Mouse (Mus musculus): ENCODE measurements around the gene Ift22. TPM values are rescaled to one million over a fixed set of nuclear protein-coding genes. Genes with fewer than 3 reads are reported as not detected.
"Not testable (repeated sequence)": the region's sequence is repeated elsewhere in the genome, so short reads cannot be mapped to it uniquely, and the experiment has no call there.

Gene Ift22
- polyA plus RNA-seq, 1 experiment, result 19.6 TPM

DNA sequence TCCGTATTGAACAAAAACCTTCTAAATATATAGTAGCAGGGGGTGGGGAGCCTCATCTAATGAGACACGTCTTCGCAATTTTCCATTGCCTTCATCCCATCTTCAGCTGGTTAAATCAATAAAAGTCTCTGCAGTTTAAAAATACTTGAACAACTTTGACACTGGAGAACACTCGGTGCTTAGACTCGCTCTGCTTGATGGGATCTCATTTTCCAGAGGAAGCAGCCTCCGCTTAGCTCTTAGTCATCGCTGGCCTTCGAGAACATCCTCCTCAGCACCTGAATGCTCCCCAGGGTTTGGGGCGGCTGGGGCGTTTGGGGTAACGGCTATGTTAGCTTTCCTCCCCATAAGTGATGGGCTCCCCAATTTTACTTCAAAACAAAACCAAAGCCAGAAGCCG, 37.1 kb downstream of the Ift22 start:
- H3K36me3 ChIP-seq (ENCODE audit: control insufficient read depth, insufficient read depth), result no peaks in the 10 kb centered on the region
- H3K79me2 ChIP-seq (ENCODE audit: control insufficient read depth, insufficient read depth), result no peaks in the 10 kb centered on the region
- no peak overlapping the region for H3ac ChIP-seq (ENCODE audit: control insufficient read depth, insufficient read length)
- no peak for TF ChIP-seq MYOD1 (IDR thresholded peaks at IDR 0.05; ENCODE audit: control insufficient read depth in 1 of 3, insufficient read length in 2 of 3, low read depth in 2 of 3)
- TF ChIP-seq TCF3 (IDR thresholded peaks at IDR 0.05; ENCODE audit: insufficient read length, low read depth), result no peak
- no peak for TF ChIP-seq MYOG (IDR thresholded peaks at IDR 0.05; ENCODE audit: control insufficient read depth in 1 of 3, insufficient read depth in 1 of 3, insufficient read length in 2 of 3, low read depth in 2 of 3)
- no peak for TF ChIP-seq POLR2AphosphoS2 (IDR thresholded peaks at IDR 0.05; ENCODE audit: insufficient read length, low read depth)
- no peak for TF ChIP-seq TCF12 (IDR thresholded peaks at IDR 0.05; ENCODE audit: insufficient read depth, poor library complexity, severe bottlenecking)
- TF ChIP-seq MAX (IDR thresholded peaks at IDR 0.05; ENCODE audit: low read depth), result no peak
- TF ChIP-seq REST (IDR thresholded peaks at IDR 0.05; ENCODE audit: insufficient read depth, insufficient read length), result no peak
- TF ChIP-seq SRF (IDR thresholded peaks at IDR 0.05; ENCODE audit: control insufficient read depth, insufficient read length, low read depth), result no peak
- no peak for TF ChIP-seq POLR2A (IDR thresholded peaks at IDR 0.05; ENCODE audit: insufficient read length, low read depth)
- no peak for TF ChIP-seq CEBPB (IDR thresholded peaks at IDR 0.05; ENCODE audit: insufficient read depth, poor library complexity, severe bottlenecking)
- TF ChIP-seq USF1 (IDR thresholded peaks at IDR 0.05; ENCODE audit: low read depth), result no peak
- no peak for TF ChIP-seq E2F4 (IDR thresholded peaks at IDR 0.05; ENCODE audit: insufficient read depth)
- no peak overlapping the region for H3K4me3 ChIP-seq
- H3K4me2 ChIP-seq (ENCODE audit: low read depth), result no peak overlapping the region
- no peaks in the 10 kb centered on the region for H3K27me3 ChIP-seq (ENCODE audit: control insufficient read depth, insufficient read depth, insufficient read length)

DNA sequence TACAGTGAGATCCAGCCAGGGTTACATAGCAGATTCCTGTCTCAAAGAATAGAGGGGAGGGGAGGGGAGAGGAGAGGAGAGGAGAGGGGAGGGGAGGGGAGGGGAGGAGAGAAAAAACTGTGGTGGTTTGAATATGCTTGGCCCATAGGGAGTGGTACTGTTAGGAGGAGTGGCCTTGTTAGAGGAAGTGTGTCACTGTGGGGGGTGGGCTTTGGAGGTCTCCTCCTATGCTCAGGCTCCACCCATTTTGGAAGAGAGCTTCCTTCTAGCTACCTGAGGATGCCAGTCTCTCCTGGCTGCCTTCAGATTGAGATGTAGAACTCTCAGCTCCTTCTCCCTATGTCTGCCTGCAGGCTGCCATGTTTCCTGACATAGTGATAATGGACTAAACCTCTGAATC, 39.9 kb downstream of the Ift22 start:
- no peaks in the 10 kb centered on the region for H3K36me3 ChIP-seq (ENCODE audit: control insufficient read depth, insufficient read depth)
- no peak for TF ChIP-seq USF1 (IDR thresholded peaks at IDR 0.05; ENCODE audit: low read depth)
- no peak for TF ChIP-seq TCF12 (IDR thresholded peaks at IDR 0.05; ENCODE audit: insufficient read depth, poor library complexity, severe bottlenecking)
- TF ChIP-seq SRF (IDR thresholded peaks at IDR 0.05; ENCODE audit: control insufficient read depth, insufficient read length, low read depth), result no peak
- TF ChIP-seq TCF3 (IDR thresholded peaks at IDR 0.05; ENCODE audit: insufficient read length, low read depth), result no peak
- no peak for TF ChIP-seq POLR2A (IDR thresholded peaks at IDR 0.05; ENCODE audit: insufficient read length, low read depth)
- TF ChIP-seq POLR2AphosphoS2 (IDR thresholded peaks at IDR 0.05; ENCODE audit: insufficient read length, low read depth), result no peak
- no peak for TF ChIP-seq MAX (IDR thresholded peaks at IDR 0.05; ENCODE audit: low read depth)
- TF ChIP-seq REST (IDR thresholded peaks at IDR 0.05; ENCODE audit: insufficient read depth, insufficient read length), result no peak
- no peak for TF ChIP-seq MYOG (IDR thresholded peaks at IDR 0.05; ENCODE audit: control insufficient read depth in 1 of 3, insufficient read depth in 1 of 3, insufficient read length in 2 of 3, low read depth in 2 of 3)
- TF ChIP-seq CEBPB (IDR thresholded peaks at IDR 0.05; ENCODE audit: insufficient read depth, poor library complexity, severe bottlenecking), result no peak
- no peak for TF ChIP-seq E2F4 (IDR thresholded peaks at IDR 0.05; ENCODE audit: insufficient read depth)
- no peak for TF ChIP-seq MYOD1 (IDR thresholded peaks at IDR 0.05; ENCODE audit: control insufficient read depth in 1 of 3, insufficient read length in 2 of 3, low read depth in 2 of 3)
- no peaks in the 10 kb centered on the region for H3K79me2 ChIP-seq (ENCODE audit: control insufficient read depth, insufficient read depth)
- H3ac ChIP-seq (ENCODE audit: control insufficient read depth, insufficient read length), result no peak overlapping the region
- no peak overlapping the region for H3K4me3 ChIP-seq
- H3K27me3 ChIP-seq (ENCODE audit: control insufficient read depth, insufficient read depth, insufficient read length), result no peaks in the 10 kb centered on the region
- no peak overlapping the region for H3K4me2 ChIP-seq (ENCODE audit: low read depth)

DNA sequence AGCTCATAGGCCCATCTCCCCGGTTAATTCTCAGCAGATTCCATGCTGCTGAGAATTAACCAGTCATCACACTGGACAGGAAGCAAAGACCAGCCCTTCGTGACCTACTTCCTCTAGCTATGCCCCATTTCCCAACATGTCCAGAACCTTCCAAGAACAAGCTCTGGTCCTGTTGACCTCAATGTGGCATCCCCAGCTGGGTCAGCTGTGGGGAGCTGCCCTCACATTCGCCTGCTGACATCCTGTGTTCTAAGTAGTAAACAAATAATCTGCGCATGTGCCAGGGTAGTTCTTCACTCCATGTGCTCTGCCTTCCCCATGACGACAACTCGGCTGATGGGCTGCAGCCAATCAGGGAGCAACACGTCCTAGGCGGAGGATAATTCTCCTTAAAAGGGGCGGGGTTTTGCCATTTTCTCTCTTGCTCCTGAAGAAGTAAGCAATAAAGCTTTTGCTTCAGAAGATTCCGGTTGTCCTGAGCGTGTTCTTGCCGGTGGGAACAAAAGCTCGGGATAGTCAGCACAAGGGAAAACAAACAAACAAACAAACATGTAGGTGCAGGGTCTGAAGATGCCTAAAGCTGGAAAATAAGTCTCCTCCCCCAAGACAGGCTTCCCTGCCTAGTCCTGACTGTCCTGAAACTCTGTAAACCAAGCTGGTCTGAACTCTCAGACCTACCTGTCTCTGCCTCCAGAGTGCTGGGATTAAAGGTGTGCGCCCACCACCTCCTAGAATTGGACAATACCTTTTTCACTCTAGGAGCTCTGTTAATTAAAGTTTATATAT, 41.8 kb downstream of the Ift22 start:
- H3K79me2 ChIP-seq (ENCODE audit: control insufficient read depth, insufficient read depth), result peaks cover 16% of the 10 kb centered on the region
- H3ac ChIP-seq (ENCODE audit: control insufficient read depth, insufficient read length); H3K4me3 ChIP-seq; H3K27me3 ChIP-seq (ENCODE audit: control insufficient read depth, insufficient read depth, insufficient read length); H3K36me3 ChIP-seq (ENCODE audit: control insufficient read depth, insufficient read depth); H3K4me2 ChIP-seq (ENCODE audit: low read depth): not testable (repeated sequence)

DNA sequence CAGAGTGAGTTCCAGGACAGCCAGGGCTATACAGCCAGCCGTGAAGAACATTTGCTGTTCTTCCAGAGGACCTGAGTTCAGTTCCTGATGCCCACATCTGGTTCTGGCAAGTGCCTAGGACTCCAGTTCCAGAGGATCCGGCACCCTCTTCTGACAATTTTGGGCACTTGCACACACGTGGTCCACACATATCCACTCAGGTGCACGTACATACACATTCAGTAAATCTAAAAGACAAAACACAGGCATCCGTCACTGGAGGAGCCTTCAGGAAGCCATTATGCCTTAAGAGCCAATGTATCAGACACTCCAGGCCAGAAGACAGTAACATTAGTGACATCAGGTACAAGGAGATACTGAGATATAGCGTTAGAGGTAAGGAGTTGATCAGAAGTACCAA, 42.6 kb downstream of the Ift22 start:
- no peaks in the 10 kb centered on the region for H3K27me3 ChIP-seq (ENCODE audit: control insufficient read depth, insufficient read depth, insufficient read length)
- H3K79me2 ChIP-seq (ENCODE audit: control insufficient read depth, insufficient read depth), result peaks cover 24% of the 10 kb centered on the region
- H3K36me3 ChIP-seq (ENCODE audit: control insufficient read depth, insufficient read depth), result no peaks in the 10 kb centered on the region
- TF ChIP-seq E2F4 (IDR thresholded peaks at IDR 0.05; ENCODE audit: insufficient read depth) (no peak), POLR2AphosphoS2 (IDR thresholded peaks at IDR 0.05; ENCODE audit: insufficient read length, low read depth) (no peak)
- H3K4me2 ChIP-seq (ENCODE audit: low read depth), result no peak overlapping the region
- H3ac ChIP-seq (ENCODE audit: control insufficient read depth, insufficient read length), result no peak overlapping the region
- H3K4me3 ChIP-seq, result no peak overlapping the region

DNA sequence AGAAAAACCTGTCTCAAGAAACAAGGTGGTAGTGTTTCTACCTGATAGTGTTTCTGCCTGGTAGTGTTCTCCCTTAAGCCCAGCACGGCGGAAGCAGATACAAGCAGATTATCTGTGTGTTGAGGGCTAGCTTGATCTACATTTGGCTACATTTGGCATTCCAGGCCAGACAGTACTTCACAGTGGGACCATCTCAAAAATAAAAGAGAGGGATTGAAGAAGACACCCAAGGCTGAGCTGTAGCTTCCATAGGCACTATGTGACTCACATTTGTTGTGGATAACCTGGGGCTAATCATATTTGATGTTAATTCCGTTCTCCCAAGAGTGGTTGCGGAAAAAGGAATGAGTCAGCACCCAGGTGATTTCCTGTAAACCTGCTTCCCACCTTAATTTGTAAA, 44.2 kb downstream of the Ift22 start:
- Histone ChIP-seq H3K4me2 (ENCODE audit: low read depth) (peak overlapping the region; percentile 80), H3K27me3 (ENCODE audit: control insufficient read depth, insufficient read depth, insufficient read length) (no peaks in the 10 kb centered on the region), H3ac (ENCODE audit: control insufficient read depth, insufficient read length) (no peak overlapping the region), H3K4me3 (peak overlapping the region; percentile 78), H3K36me3 (ENCODE audit: control insufficient read depth, insufficient read depth) (no peaks in the 10 kb centered on the region), H3K79me2 (ENCODE audit: control insufficient read depth, insufficient read depth) (peaks cover 29% of the 10 kb centered on the region)
- TF ChIP-seq POLR2AphosphoS2 (IDR thresholded peaks at IDR 0.05; ENCODE audit: insufficient read length, low read depth) (no peak), MYOG (IDR thresholded peaks at IDR 0.05; ENCODE audit: control insufficient read depth in 1 of 3, insufficient read depth in 1 of 3, insufficient read length in 2 of 3, low read depth in 2 of 3) (no peak), POLR2A (IDR thresholded peaks at IDR 0.05; ENCODE audit: insufficient read length, low read depth) (no peak), CEBPB (IDR thresholded peaks at IDR 0.05; ENCODE audit: insufficient read depth, poor library complexity, severe bottlenecking) (no peak), TCF12 (IDR thresholded peaks at IDR 0.05; ENCODE audit: insufficient read depth, poor library complexity, severe bottlenecking) (no peak), MYOD1 (IDR thresholded peaks at IDR 0.05; ENCODE audit: control insufficient read depth in 1 of 3, insufficient read length in 2 of 3, low read depth in 2 of 3) (no peak), E2F4 (IDR thresholded peaks at IDR 0.05; ENCODE audit: insufficient read depth) (no peak), REST (IDR thresholded peaks at IDR 0.05; ENCODE audit: insufficient read depth, insufficient read length) (no peak), SRF (IDR thresholded peaks at IDR 0.05; ENCODE audit: control insufficient read depth, insufficient read length, low read depth) (no peak), TCF3 (IDR thresholded peaks at IDR 0.05; ENCODE audit: insufficient read length, low read depth) (no peak), USF1 (IDR thresholded peaks at IDR 0.05; ENCODE audit: low read depth) (no peak), MAX (IDR thresholded peaks at IDR 0.05; ENCODE audit: low read depth) (no peak)
